Mouse (Mus musculus): Measurements from ENCODE around the gene Pnkd.

GRCm38 (mm10) chr1:74293306-74293960, 8.7 kb downstream of the Pnkd start:
- TF ChIP-seq ELF1 (IDR thresholded peaks at IDR 0.05; ENCODE audit: low read depth, low read length) = no peak
- no peak for TF ChIP-seq MAZ (IDR thresholded peaks at IDR 0.05; ENCODE audit: low read depth, low read length)
- TF ChIP-seq CTCF (IDR thresholded peaks at IDR 0.05 in 2 of 3, conservative IDR thresholded peaks at IDR 0.05 in 1 of 3; ENCODE audit: control insufficient read depth in 1 of 3, insufficient read depth in 1 of 3, low read depth in 2 of 3, low read length in 3 of 3, poor library complexity in 1 of 3, severe bottlenecking in 1 of 3) = no peak

All from MEL (cell line).